Mouse (Mus musculus) erythroid progenitor cell, adult 5-6 weeks (primary cell): ENCODE data around the gene Sec13. TPM values are rescaled to one million over a fixed set of nuclear protein-coding genes. Genes with fewer than 3 reads are reported as not detected.
"Not testable (repeated sequence)": the region's sequence is repeated elsewhere in the genome, so short reads cannot be mapped to it uniquely, and the experiment has no call there.

ENCODE experiments used
- ATAC-seq: replicated peaks from 2 replicates; pipeline ENCODE4 v1.8.0; 2016; ENCODE audit warnings: moderate number of reproducible peaks, mild to moderate bottlenecking, moderate TSS enrichment, inconsistent platforms; ENCODE audit not compliant: poor library complexity, low FRiP score, severe bottlenecking
- total RNA-seq, 2 experiments: library from RNA; stranded (forward) in 1 of 2; stranded (reverse) in 1 of 2; fragments of 150-400 nt in 1 of 2; fragments of 186-747, 209-891 nt in 1 of 2; gene quantifications; 2 replicates each; pipeline versions ENCODE4 v1.2.3 to v1.2.4; 2015 to 2017; ENCODE audit warnings: low replicate concordance in 2 of 2

The Sec13 gene
- total RNA-seq, 2 experiments from 2014 or later, result 28.4 to 47.8 TPM

- ATAC-seq, result no peak
These were observed 26.3 kb downstream of the Sec13 start for GRCm38 (mm10) chr6:113714276-113714675.

GRCm38 (mm10) chr6:113713389-113713788, 27.2 kb downstream of the Sec13 start:
- ATAC-seq, result not testable (repeated sequence)

GRCm38 (mm10) chr6:113712718-113713117, 27.8 kb downstream of the Sec13 start:
- ATAC-seq, result no peak

GRCm38 (mm10) chr6:113697222-113698205, 43.0 kb downstream of the Sec13 start:
- ATAC-seq, result peak; percentile 20; the same call in 1 of the 2 replicates

GRCm38 (mm10) chr6:113696582-113697221, 43.8 kb downstream of the Sec13 start, which contains the start of gene Tatdn2:
Gene Tatdn2, plus strand, starts transcription at chr6:113697050.
- peak; percentile 92 for ATAC-seq

- ATAC-seq, result no peak
These were observed 44.7 kb downstream of the Sec13 start for GRCm38 (mm10) chr6:113695766-113696355.

GRCm38 (mm10) chr6:113695203-113695602, 45.3 kb downstream of the Sec13 start:
- ATAC-seq, result no peak

- no peak for ATAC-seq
These were observed 47.2 kb downstream of the Sec13 start for GRCm38 (mm10) chr6:113693377-113693776.

- no peak for ATAC-seq
These were observed 47.8 kb downstream of the Sec13 start for GRCm38 (mm10) chr6:113692661-113693133.

GRCm38 (mm10) chr6:113691084-113691462, 49.5 kb downstream of the Sec13 start:
- ATAC-seq, result peak; percentile 20

- peak; percentile 93 for ATAC-seq
These were observed 50.0 kb downstream of the Sec13 start for GRCm38 (mm10) chr6:113690400-113691083.

- ATAC-seq, result no peak
These were observed 50.5 kb downstream of the Sec13 start for GRCm38 (mm10) chr6:113690008-113690399.

GRCm38 (mm10) chr6:113686551-113687125, 53.9 kb downstream of the Sec13 start:
- ATAC-seq, result no peak

- no peak for ATAC-seq
These were observed 57.3 kb downstream of the Sec13 start for GRCm38 (mm10) chr6:113683081-113683825.

GRCm38 (mm10) chr6:113681271-113681670, 59.3 kb downstream of the Sec13 start:
- ATAC-seq, result peak; percentile 85

GRCm38 (mm10) chr6:113679993-113680566, 60.5 kb downstream of the Sec13 start:
- ATAC-seq, result no peak

GRCm38 (mm10) chr6:113678246-113679012, 62.1 kb downstream of the Sec13 start:
- no peak for ATAC-seq
